Mouse (Mus musculus) left cerebral cortex, postnatal 4 days (tissue): ENCODE data around the gene Igsf8. TPM values are rescaled to one million over a fixed set of nuclear protein-coding genes. Genes with fewer than 3 reads are reported as not detected.
"Not testable (repeated sequence)": the region's sequence is repeated elsewhere in the genome, so short reads cannot be mapped to it uniquely, and the experiment has no call there.

Source experiments
- DNase-seq: peaks from one replicate; pipeline ENCODE4 v3.0.0-alpha.2; 2022
- intact Hi-C: fragments of 180-260 bp; cut with DNase I; formaldehyde crosslinking; loops from one replicate; pipeline ENCODE4 v1.15.1; 2025
- total RNA-seq, 2 experiments: library from RNA; stranded (reverse); gene quantifications; 2 replicates each; pipeline ENCODE4 v1.2.3; 2021

The Igsf8 gene
- 100 to 1,000 TPM; 157 to 165 TPM for total RNA-seq

GRCm38 (mm10) chr1:172261477-172262078, at the start of gene Igsf8:
Igsf8 (plus strand) TSS chr1:172261641.
- intact Hi-C loops: no loop called here
- DNase-seq: no peak

GRCm38 (mm10) chr1:172212776-172213175, 48.7 kb upstream of the Igsf8 start:
- no peak for DNase-seq
- intact Hi-C loops: no loop called here

- no peak for DNase-seq
- intact Hi-C loops: no loop called here
Measured at GRCm38 (mm10) chr1:172213771-172214170, 47.7 kb upstream of the Igsf8 start.

- intact Hi-C loops: no loop called here
- no peak for DNase-seq
Measured at GRCm38 (mm10) chr1:172214748-172215147, 46.7 kb upstream of the Igsf8 start.

- DNase-seq: peak; percentile 93
- intact Hi-C loops: no loop called here
Measured at GRCm38 (mm10) chr1:172217148-172217547, 44.3 kb upstream of the Igsf8 start.

- intact Hi-C loops: no loop called here
- DNase-seq: no peak
Measured at GRCm38 (mm10) chr1:172218164-172218910, 43.1 kb upstream of the Igsf8 start.

- DNase-seq: no peak
- intact Hi-C loops: no loop called here
Measured at GRCm38 (mm10) chr1:172219451-172220406, 41.7 kb upstream of the Igsf8 start, which contains the start of gene Casq1. Casq1 (minus strand) TSS chr1:172219868.

- no peak for DNase-seq
- intact Hi-C loops: no loop called here
Measured at GRCm38 (mm10) chr1:172220414-172220813, 41.0 kb upstream of the Igsf8 start.

GRCm38 (mm10) chr1:172221297-172222063, 40.0 kb upstream of the Igsf8 start:
- intact Hi-C loops: no loop called here
- DNase-seq: no peak

- intact Hi-C loops: no loop called here
- no peak for DNase-seq
Measured at GRCm38 (mm10) chr1:172228209-172228608, 33.2 kb upstream of the Igsf8 start.

GRCm38 (mm10) chr1:172229215-172229614, 32.2 kb upstream of the Igsf8 start:
- intact Hi-C loops: no loop called here
- no peak for DNase-seq

- DNase-seq: no peak
- intact Hi-C loops: no loop called here
Measured at GRCm38 (mm10) chr1:172240945-172241708, 20.3 kb upstream of the Igsf8 start.

GRCm38 (mm10) chr1:172242401-172242800, 19.0 kb upstream of the Igsf8 start:
- intact Hi-C loops: no loop called here
- no peak for DNase-seq

GRCm38 (mm10) chr1:172243547-172244205, 17.8 kb upstream of the Igsf8 start:
- peak; percentile 24 for DNase-seq
- intact Hi-C loops: no loop called here

- DNase-seq, intact Hi-C loops: not testable (repeated sequence)
Measured at GRCm38 (mm10) chr1:172244645-172245044, 16.8 kb upstream of the Igsf8 start.

- intact Hi-C loops: no loop called here
- DNase-seq: no peak
Measured at GRCm38 (mm10) chr1:172247216-172247615, 14.2 kb upstream of the Igsf8 start.

- peak; percentile 44 for DNase-seq
Measured at GRCm38 (mm10) chr1:172247679-172248078, 13.8 kb upstream of the Igsf8 start.

GRCm38 (mm10) chr1:172258314-172258713, 3.1 kb upstream of the Igsf8 start, which contains the start of gene Atp1a4:
Atp1a4 (minus strand) TSS chr1:172258414.
- DNase-seq: no peak
- intact Hi-C loops: no loop called here

More at GRCm38 (mm10) chr1:172247679-172248078, 13.8 kb upstream of the Igsf8 start:
- intact Hi-C loops: no loop called here

GRCm38 (mm10) chr1:172271208-172271607, 9.8 kb downstream of the Igsf8 start:
- no peak for DNase-seq
- intact Hi-C loops: no loop called here
